Mouse (Mus musculus) heart, postnatal 0 days (tissue): ENCODE measurements around the gene Glcci1. TPM values are rescaled to one million over a fixed set of nuclear protein-coding genes. Genes with fewer than 3 reads are reported as not detected.
"Not testable (repeated sequence)": the region's sequence is repeated elsewhere in the genome, so short reads cannot be mapped to it uniquely, and the experiment has no call there.

ENCODE experiments used
- ATAC-seq: fragments of 200-750 bp; cut with Nextera tagmentation; 2 replicates; pipeline ENCODE4 v1.8.0; 2017; ENCODE audit warnings: low read depth, moderate number of reproducible peaks, moderate library complexity; ENCODE audit not compliant: insufficient read depth
- DNase-seq: peaks from one replicate; pipeline ENCODE4 v3.0.0-alpha.2; 2016; ENCODE audit warnings: low spot score
- H3K27ac ChIP-seq: fragments of 300-500 bp; sonication (generic); 2 replicates; pipeline ENCODE4 v1.5.1; 2014; ENCODE audit warnings: low read depth, mild to moderate bottlenecking
- H3K27me3 ChIP-seq: fragments of 300-500 bp; sonication (generic); 2 replicates; pipeline ENCODE4 v1.6.1; 2014; ENCODE audit warnings: low read length, mixed read lengths; ENCODE audit not compliant: control insufficient read depth, insufficient read depth
- H3K36me3 ChIP-seq: fragments of 300-500 bp; sonication (generic); replicated peaks from 2 replicates; pipeline ENCODE4 v1.6.1; 2014; ENCODE audit warnings: low read length, mixed read lengths; ENCODE audit not compliant: control insufficient read depth, insufficient read depth
- H3K4me1 ChIP-seq: fragments of 300-500 bp; sonication (generic); 2 replicates; pipeline ENCODE4 v1.6.1; 2014; ENCODE audit warnings: antibody characterized with exemption; ENCODE audit not compliant: control insufficient read depth, insufficient read depth
- H3K4me2 ChIP-seq: fragments of 300-500 bp; sonication (generic); 2 replicates; pipeline ENCODE4 v1.6.1; 2014; ENCODE audit warnings: low read depth, mild to moderate bottlenecking, low read length, moderate library complexity
- H3K4me3 ChIP-seq: fragments of 300-500 bp; sonication (generic); 2 replicates; pipeline ENCODE4 v1.5.1; 2014; ENCODE audit warnings: low read depth, low read length
- H3K9ac ChIP-seq: fragments of 300-500 bp; sonication (generic); replicated peaks from 2 replicates; pipeline ENCODE4 v1.6.1; 2014; ENCODE audit warnings: low read depth, low read length, mixed read lengths
- H3K9me3 ChIP-seq: fragments of 300-500 bp; sonication (generic); replicated peaks from 2 replicates; pipeline ENCODE4 v1.6.1; 2016; ENCODE audit warnings: low read length; ENCODE audit not compliant: control insufficient read depth
- CTCF ChIP-seq: IDR thresholded peaks from 2 replicates; pipeline ENCODE4 v1.5.1; 2016; ENCODE audit warnings: antibody characterized with exemption, control low read depth, low read depth
- EP300 ChIP-seq: IDR thresholded peaks from 2 replicates; pipeline ENCODE4 v1.6.1; 2016; ENCODE audit warnings: antibody characterized with exemption, low read depth
- WGBS: fragments of 180-500 bp; shearing (Covaris S2); extraction: QIAGEN DNeasy Blood & Tissue Kit; methylation state at CpG from one replicate; pipeline ENCODE4 v1.1.7; 2014; 5-methylcytosine and 5-hydroxymethylcytosine counted together
- polyA plus RNA-seq: library from polyadenylated mRNA; unstranded; fragments of >200 nt; fragmentation: Nextera tagmentation; extraction: Ambion mirVana; gene quantifications from 2 replicates; pipeline ENCODE4 v1.2.1, GENCODE M21; 2015
- total RNA-seq: library from RNA; depleted of rRNA; stranded (reverse); fragments of >200 nt; gene quantifications from 2 replicates; pipeline ENCODE4 v1.2.3, GENCODE M21; 2014; ENCODE audit warnings: low replicate concordance

Glcci1 gene
- total and polyA plus RNA-seq, 2 experiments from 2014 or later, result 2.7 to 23.4 TPM

DNA sequence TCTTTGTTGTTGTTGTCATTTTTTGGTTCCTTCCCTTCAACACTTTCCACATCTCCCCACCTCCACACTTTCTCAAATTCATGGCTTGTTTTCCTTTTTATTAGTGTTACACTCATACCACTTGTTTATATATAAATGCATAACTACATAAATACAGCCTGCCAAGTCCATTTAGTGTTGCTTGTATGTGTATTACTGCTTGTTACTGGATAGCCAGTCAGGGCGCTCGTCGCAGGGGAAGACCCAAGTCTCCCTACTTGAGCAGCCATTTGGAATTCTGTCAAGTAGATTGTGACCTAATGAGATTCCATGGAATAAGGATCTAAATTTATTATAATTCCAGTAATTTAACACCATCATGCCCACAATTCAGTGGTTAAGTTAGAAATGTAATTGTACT, 10.3 kb downstream of the Glcci1 start:
- TF ChIP-seq EP300, result no peak
- TF ChIP-seq CTCF, result no peak
- Histone ChIP-seq H3K4me1 (no peaks in the 10 kb centered on the region), H3K9me3 (no peaks in the 10 kb centered on the region), H3K36me3 (no peaks in the 10 kb centered on the region), H3K4me3 (no peak overlapping the region), H3K4me2 (no peak overlapping the region), H3K9ac (no peak overlapping the region), H3K27ac (no peak overlapping the region), H3K27me3 (no peaks in the 10 kb centered on the region)
- WGBS, result 85% methylated on average over 3 of the region's 3 CpGs
- DNase-seq (no peak), ATAC-seq (no peak)

DNA sequence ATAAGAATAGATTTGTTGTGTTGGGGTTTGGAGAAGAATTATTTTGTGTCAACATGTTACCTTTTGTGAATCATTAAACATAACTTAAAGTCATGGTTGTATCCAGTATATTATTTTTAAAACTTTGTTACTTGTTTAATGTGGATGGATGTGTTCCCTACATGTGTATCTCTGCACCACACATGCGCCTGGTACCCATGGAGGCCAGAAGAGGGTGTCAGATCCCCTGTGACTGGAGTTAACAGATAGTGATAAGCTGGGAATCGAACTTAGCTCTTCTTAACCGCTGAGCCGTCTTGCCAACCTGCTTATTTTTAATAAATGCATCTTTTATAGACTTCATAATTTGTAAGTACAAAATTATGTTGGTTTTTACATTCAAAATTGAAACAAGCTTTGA, 11.8 kb downstream of the Glcci1 start:
- Histone ChIP-seq H3K27ac (no peak overlapping the region), H3K4me2 (no peak overlapping the region), H3K27me3 (no peaks in the 10 kb centered on the region), H3K4me1 (no peaks in the 10 kb centered on the region), H3K9ac (no peak overlapping the region), H3K9me3 (no peaks in the 10 kb centered on the region), H3K4me3 (no peak overlapping the region), H3K36me3 (no peaks in the 10 kb centered on the region)
- 93% methylated on average over 4 of the region's 4 CpGs for WGBS
- TF ChIP-seq EP300 (no peak), CTCF (no peak)
- ATAC-seq (no peak), DNase-seq (no peak)

DNA sequence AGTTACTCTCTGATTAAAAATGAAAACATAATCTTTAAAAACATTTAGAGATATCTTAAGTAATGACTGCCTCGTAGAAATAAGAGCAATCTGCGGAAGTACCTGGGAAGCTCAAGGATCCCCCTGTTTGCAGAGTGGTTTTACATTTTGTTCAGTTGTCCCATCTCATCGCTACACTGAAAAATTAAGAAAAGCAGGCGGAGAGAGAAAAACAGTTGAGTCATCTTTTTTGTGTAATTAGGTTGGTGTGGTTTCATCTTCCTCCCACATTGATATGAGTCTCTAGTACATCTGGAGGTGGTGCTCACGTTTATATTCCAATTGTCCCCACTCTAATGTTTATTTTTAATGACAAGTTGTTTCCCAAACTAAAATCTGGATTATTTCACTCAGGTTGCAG, 15.3 kb downstream of the Glcci1 start:
- no peak for DNase-seq
- no peak for ATAC-seq
- 86% methylated on average over 5 of the region's 5 CpGs for WGBS

GRCm38 (mm10) chr6:8531104-8531894, 21.9 kb downstream of the Glcci1 start:
- Histone ChIP-seq H3K9ac (no peak overlapping the region), H3K36me3 (no peaks in the 10 kb centered on the region), H3K9me3 (no peaks in the 10 kb centered on the region), H3K27ac (no peak overlapping the region), H3K4me2 (no peak overlapping the region), H3K4me1 (no peaks in the 10 kb centered on the region; the same call in 1 of the 2 replicates), H3K4me3 (no peak overlapping the region), H3K27me3 (no peaks in the 10 kb centered on the region)
- DNase-seq, result no peak
- 38% methylated on average over 4 of the region's 4 CpGs for WGBS
- no peak for ATAC-seq
- TF ChIP-seq EP300 (no peak), CTCF (0 out of 2 replicates have a peak, but pooled peaks have one; percentile 2)

More for the DNA sequence above, 15.3 kb downstream of the Glcci1 start:
- no peaks in the 10 kb centered on the region for H3K9me3 ChIP-seq
- H3K27ac ChIP-seq, result no peak overlapping the region
- H3K4me2 ChIP-seq, result no peak overlapping the region
- no peak for TF ChIP-seq CTCF
- H3K27me3 ChIP-seq, result no peaks in the 10 kb centered on the region
- no peak overlapping the region for H3K4me3 ChIP-seq
- no peaks in the 10 kb centered on the region for H3K36me3 ChIP-seq
- H3K9ac ChIP-seq, result no peak overlapping the region
- H3K4me1 ChIP-seq, result no peaks in the 10 kb centered on the region

DNA sequence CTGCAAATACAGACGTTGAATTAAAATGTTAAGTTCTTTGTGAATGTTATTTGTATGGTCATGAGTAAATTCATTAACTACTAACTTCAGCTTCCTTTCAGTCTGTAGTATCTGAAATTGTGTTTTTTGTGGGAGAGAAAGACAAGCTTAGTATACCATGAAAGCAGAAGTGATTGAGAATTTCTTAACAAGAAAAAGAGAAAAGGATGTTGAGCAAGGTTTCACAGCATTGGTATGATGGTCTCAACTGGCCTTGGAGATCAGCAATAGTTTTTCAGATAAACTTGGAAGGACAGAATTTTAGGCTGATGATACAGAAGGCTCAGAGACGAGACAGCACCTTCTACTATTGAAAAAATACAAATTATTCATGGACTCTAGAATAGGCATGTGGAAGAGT, 27.5 kb downstream of the Glcci1 start:
- WGBS, result 79% methylated on average over 2 of the region's 2 CpGs
- H3K4me2 ChIP-seq, result no peak overlapping the region
- no peaks in the 10 kb centered on the region for H3K27me3 ChIP-seq
- H3K36me3 ChIP-seq, result no peaks in the 10 kb centered on the region
- no peak overlapping the region for H3K4me3 ChIP-seq
- no peaks in the 10 kb centered on the region for H3K9me3 ChIP-seq
- ATAC-seq (no peak), DNase-seq (no peak)
- H3K9ac ChIP-seq, result no peak overlapping the region
- H3K4me1 ChIP-seq, result no peaks in the 10 kb centered on the region
- no peak overlapping the region for H3K27ac ChIP-seq
- TF ChIP-seq EP300 (no peak), CTCF (no peak)

DNA sequence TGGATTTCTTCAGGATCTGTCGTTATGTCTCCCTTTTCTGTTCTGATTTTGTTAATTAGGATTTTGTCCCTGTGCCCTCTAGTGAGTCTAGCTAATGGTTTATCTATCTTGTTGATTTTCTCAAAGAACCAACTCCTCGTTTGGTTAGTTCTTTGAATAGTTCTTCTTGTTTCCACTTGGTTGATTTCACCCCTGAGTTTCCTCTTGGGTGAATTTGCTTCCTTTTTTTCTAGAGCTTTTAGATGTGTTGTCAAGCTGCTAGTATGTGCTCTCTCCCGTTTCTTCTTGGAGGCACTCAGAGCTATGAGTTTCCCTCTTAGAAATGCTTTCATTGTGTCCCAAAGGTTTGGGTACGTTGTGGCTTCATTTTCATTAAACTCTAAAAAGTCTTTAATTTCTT, 32.1 kb downstream of the Glcci1 start:
- not testable (repeated sequence) for H3K36me3 ChIP-seq, H3K4me1 ChIP-seq, H3K4me3 ChIP-seq, H3K27ac ChIP-seq, H3K27me3 ChIP-seq, H3K9ac ChIP-seq, H3K4me2 ChIP-seq, H3K9me3 ChIP-seq, ATAC-seq, DNase-seq
- 91% methylated on average over 3 of the region's 4 CpGs for WGBS
